Mouse (Mus musculus) myocyte (in vitro differentiated cells): ENCODE measurements around the gene St8sia1. TPM values are rescaled to one million over a fixed set of nuclear protein-coding genes. Genes with fewer than 3 reads are reported as not detected.

ENCODE experiments used
- H3K27me3 ChIP-seq: one replicate; pipeline ENCODE4 v1.6.1; 2011; ENCODE audit not compliant: control insufficient read depth, insufficient read depth, insufficient read length
- H3K36me3 ChIP-seq: one replicate; pipeline ENCODE4 v1.6.1; 2011; ENCODE audit not compliant: control insufficient read depth, insufficient read depth
- H3K4me2 ChIP-seq: one replicate; pipeline ENCODE4 v1.6.1; 2011; ENCODE audit warnings: low read depth, control low read depth
- H3K4me3 ChIP-seq: one replicate; pipeline ENCODE4 v1.5.1; 2011; ENCODE audit warnings: mild to moderate bottlenecking, control low read depth, moderate library complexity
- H3K79me2 ChIP-seq: one replicate; pipeline ENCODE4 v1.6.1; 2011; ENCODE audit not compliant: control insufficient read depth, insufficient read depth
- H3ac ChIP-seq: one replicate; pipeline ENCODE4 v1.6.1; 2011; ENCODE audit not compliant: control insufficient read depth, insufficient read length
- CEBPB ChIP-seq: IDR thresholded peaks from 2 replicates; pipeline ENCODE4 v1.6.1; 2011; ENCODE audit warnings: mild to moderate bottlenecking, moderate library complexity; ENCODE audit not compliant: poor library complexity, insufficient read depth, severe bottlenecking
- E2F4 ChIP-seq: IDR thresholded peaks from one replicate; pipeline ENCODE4 v1.6.1; 2011; ENCODE audit warnings: mild to moderate bottlenecking, control low read depth, moderate library complexity; ENCODE audit not compliant: insufficient read depth
- MAX ChIP-seq: IDR thresholded peaks from one replicate; pipeline ENCODE4 v1.6.1; 2011; ENCODE audit warnings: low read depth, mild to moderate bottlenecking, control low read depth
- MYOD1 ChIP-seq, 3 experiments: IDR thresholded peaks; one replicate each; pipeline ENCODE4 v1.6.1; 2011; ENCODE audit warnings: control low read depth in 2 of 3, low read depth in 2 of 3, mild to moderate bottlenecking in 2 of 3, moderate library complexity in 1 of 3; ENCODE audit not compliant: insufficient read length in 2 of 3, control insufficient read depth in 1 of 3
- MYOG ChIP-seq, 3 experiments: IDR thresholded peaks; one replicate each; pipeline ENCODE4 v1.6.1; 2011; ENCODE audit warnings: control low read depth in 2 of 3, low read depth in 2 of 3, mild to moderate bottlenecking in 2 of 3; ENCODE audit not compliant: insufficient read length in 2 of 3, control insufficient read depth in 1 of 3, insufficient read depth in 1 of 3
- POLR2A ChIP-seq: IDR thresholded peaks from one replicate; pipeline ENCODE4 v1.6.1; 2011; ENCODE audit warnings: low read depth, mild to moderate bottlenecking, control low read depth, moderate library complexity; ENCODE audit not compliant: insufficient read length
- POLR2AphosphoS2 ChIP-seq: IDR thresholded peaks from one replicate; pipeline ENCODE4 v1.6.1; 2011; ENCODE audit warnings: low read depth, control low read depth; ENCODE audit not compliant: insufficient read length
- REST ChIP-seq: IDR thresholded peaks from one replicate; pipeline ENCODE4 v1.6.1; 2011; ENCODE audit warnings: mild to moderate bottlenecking, control low read depth, moderate library complexity; ENCODE audit not compliant: insufficient read depth, insufficient read length
- SRF ChIP-seq: IDR thresholded peaks from one replicate; pipeline ENCODE4 v1.6.1; 2011; ENCODE audit warnings: low read depth; ENCODE audit not compliant: control insufficient read depth, insufficient read length
- TCF12 ChIP-seq: IDR thresholded peaks from one replicate; pipeline ENCODE4 v1.6.1; 2011; ENCODE audit warnings: mild to moderate bottlenecking, control low read depth; ENCODE audit not compliant: poor library complexity, insufficient read depth, severe bottlenecking
- TCF3 ChIP-seq: IDR thresholded peaks from one replicate; pipeline ENCODE4 v1.6.1; 2011; ENCODE audit warnings: low read depth, control low read depth; ENCODE audit not compliant: insufficient read length
- USF1 ChIP-seq: IDR thresholded peaks from one replicate; pipeline ENCODE4 v1.6.1; 2011; ENCODE audit warnings: low read depth, mild to moderate bottlenecking, control low read depth, moderate library complexity
- polyA plus RNA-seq: library from polyadenylated mRNA; unstranded; fragments of >200 nt; fragmentation: generic; extraction: Trizol; gene quantifications from one replicate; pipeline ENCODE4 v1.2.1, GENCODE M21; 2012; ENCODE audit warnings: missing spikeins

St8sia1 gene
- polyA plus RNA-seq, 1 experiment: 0.02 TPM

DNA sequence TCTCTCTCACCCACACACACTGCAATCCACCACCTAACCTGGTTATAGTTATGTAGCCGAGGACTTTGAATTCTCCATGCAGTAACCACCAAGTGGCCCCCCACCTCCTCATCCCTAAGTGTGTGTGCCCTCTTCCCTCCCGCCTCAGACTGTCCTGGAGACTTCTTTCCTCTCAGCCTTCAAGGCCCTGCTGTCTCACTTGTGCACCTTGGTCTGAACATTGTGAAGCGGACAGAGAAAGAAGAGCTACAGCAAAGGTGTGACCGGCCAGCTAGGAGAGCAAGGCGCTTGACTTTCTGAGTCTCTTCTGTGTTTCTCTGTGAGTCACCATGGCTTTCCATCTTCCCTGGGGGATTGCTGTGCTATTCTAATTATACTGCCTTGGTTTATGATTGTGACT lies 108.5 kb downstream of the St8sia1 start:
- Histone ChIP-seq H3K27me3 (no peaks in the 10 kb centered on the region), H3ac (no peak overlapping the region), H3K4me2 (no peak overlapping the region), H3K79me2 (no peaks in the 10 kb centered on the region), H3K4me3 (no peak overlapping the region), H3K36me3 (no peaks in the 10 kb centered on the region)
- TF ChIP-seq MYOG (IDR thresholded peaks at IDR 0.05; ENCODE audit: control insufficient read depth in 1 of 3, insufficient read depth in 1 of 3, insufficient read length in 2 of 3, low read depth in 2 of 3) (no peak), MYOD1 (IDR thresholded peaks at IDR 0.05; ENCODE audit: control insufficient read depth in 1 of 3, insufficient read length in 2 of 3, low read depth in 2 of 3) (no peak), TCF12 (no peak), E2F4 (no peak), TCF3 (no peak), CEBPB (no peak), REST (no peak), POLR2A (no peak), USF1 (no peak), MAX (no peak), POLR2AphosphoS2 (no peak), SRF (no peak)

- Histone ChIP-seq H3K79me2 (no peaks in the 10 kb centered on the region), H3K36me3 (no peaks in the 10 kb centered on the region), H3K27me3 (no peaks in the 10 kb centered on the region), H3K4me2 (no peak overlapping the region), H3ac (no peak overlapping the region), H3K4me3 (no peak overlapping the region)
- TF ChIP-seq TCF12 (no peak), MYOG (IDR thresholded peaks at IDR 0.05; ENCODE audit: control insufficient read depth in 1 of 3, insufficient read depth in 1 of 3, insufficient read length in 2 of 3, low read depth in 2 of 3) (no peak), TCF3 (no peak)
Measured at GRCm38 (mm10) chr6:142852419-142853377, 111.6 kb downstream of the St8sia1 start.

DNA sequence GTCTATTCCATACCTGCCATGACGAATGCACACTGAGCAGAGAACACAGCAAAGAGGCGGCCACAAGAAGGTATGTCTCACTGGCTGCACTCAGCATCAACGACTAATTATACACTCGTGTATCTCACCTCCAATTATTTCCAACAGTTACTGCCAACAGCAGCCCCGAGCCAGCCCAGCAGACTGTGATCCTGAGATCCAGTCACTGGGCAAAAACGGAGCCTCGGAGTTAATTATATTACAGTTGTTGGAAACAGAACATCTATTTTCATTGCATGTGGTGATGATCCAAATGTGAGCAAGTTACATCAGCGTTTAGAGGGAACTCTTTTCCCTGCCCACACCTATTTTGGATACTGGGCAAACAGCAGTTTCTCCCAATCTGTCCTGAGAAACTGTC lies 113.8 kb downstream of the St8sia1 start:
- H3K27me3 ChIP-seq: no peaks in the 10 kb centered on the region
- TF ChIP-seq TCF3 (no peak), SRF (no peak), REST (no peak), MYOD1 (IDR thresholded peaks at IDR 0.05; ENCODE audit: control insufficient read depth in 1 of 3, insufficient read length in 2 of 3, low read depth in 2 of 3) (no peak), MYOG (IDR thresholded peaks at IDR 0.05; ENCODE audit: control insufficient read depth in 1 of 3, insufficient read depth in 1 of 3, insufficient read length in 2 of 3, low read depth in 2 of 3) (no peak), MAX (no peak), POLR2AphosphoS2 (no peak), USF1 (no peak), E2F4 (no peak), CEBPB (no peak), POLR2A (no peak), TCF12 (no peak)
- H3K4me3 ChIP-seq: no peak overlapping the region

DNA sequence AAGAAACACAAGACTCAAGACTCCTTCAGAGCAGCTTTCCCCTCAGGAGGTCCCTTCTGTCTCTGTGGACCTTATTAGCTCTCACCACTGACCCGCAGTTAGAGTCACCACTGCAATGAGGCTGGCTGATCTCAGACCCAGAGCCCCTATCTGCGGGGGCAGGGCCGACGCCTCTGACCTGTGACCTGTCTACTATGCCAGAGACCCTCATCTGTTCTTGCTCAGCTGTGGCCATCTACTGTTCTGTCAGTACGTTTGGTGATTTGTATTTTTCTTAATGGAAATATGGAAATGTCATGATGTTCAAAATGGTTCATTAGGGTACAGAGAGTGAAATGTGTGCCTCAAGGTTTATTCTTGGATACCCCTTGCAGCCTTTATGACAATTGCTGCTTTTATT lies 114.9 kb downstream of the St8sia1 start:
- H3K36me3 ChIP-seq: no peaks in the 10 kb centered on the region
- TF ChIP-seq CEBPB (no peak), TCF12 (no peak), POLR2AphosphoS2 (no peak), TCF3 (no peak), USF1 (no peak), MYOG (IDR thresholded peaks at IDR 0.05; ENCODE audit: control insufficient read depth in 1 of 3, insufficient read depth in 1 of 3, insufficient read length in 2 of 3, low read depth in 2 of 3) (no peak), MAX (no peak), SRF (no peak), MYOD1 (IDR thresholded peaks at IDR 0.05; ENCODE audit: control insufficient read depth in 1 of 3, insufficient read length in 2 of 3, low read depth in 2 of 3) (no peak), POLR2A (no peak), E2F4 (no peak), REST (no peak)

More for the DNA sequence above, 113.8 kb downstream of the St8sia1 start:
- Histone ChIP-seq H3K79me2 (no peaks in the 10 kb centered on the region), H3K36me3 (no peaks in the 10 kb centered on the region), H3ac (no peak overlapping the region), H3K4me2 (no peak overlapping the region)

More for the DNA sequence above, 114.9 kb downstream of the St8sia1 start:
- Histone ChIP-seq H3K27me3 (no peaks in the 10 kb centered on the region), H3K4me3 (no peak overlapping the region), H3ac (no peak overlapping the region), H3K79me2 (no peaks in the 10 kb centered on the region), H3K4me2 (no peak overlapping the region)
